Mouse (Mus musculus) lung, embryonic 15.5 days (tissue): ENCODE results near the gene Sik3. TPM values are rescaled to one million over a fixed set of nuclear protein-coding genes. Genes with fewer than 3 reads are reported as not detected.
A peak's percentile ranks its signal among the peaks of the same experiment; 100 is the strongest.
"Not testable (repeated sequence)": the region's sequence is repeated elsewhere in the genome, so short reads cannot be mapped to it uniquely, and the experiment has no call there.

Experiments
- ATAC-seq: fragments of 200-750 bp; cut with Nextera tagmentation; 2 replicates; pipeline ENCODE4 v1.8.0; 2017; ENCODE audit warnings: moderate number of reproducible peaks, borderline replicate concordance; ENCODE audit not compliant: low FRiP score, low TSS enrichment; ENCODE audit errors: extremely low read depth
- H3K27ac ChIP-seq: fragments of 300-500 bp; sonication (generic); 2 replicates; pipeline ENCODE4 v1.5.1; 2015; ENCODE audit warnings: moderate library complexity, mild to moderate bottlenecking, inconsistent platforms
- H3K27me3 ChIP-seq: fragments of 300-500 bp; sonication (generic); 2 replicates; pipeline ENCODE4 v1.6.1; 2015; ENCODE audit warnings: inconsistent platforms
- H3K36me3 ChIP-seq: fragments of 300-500 bp; sonication (generic); 2 replicates; pipeline ENCODE4 v1.6.1; 2015; ENCODE audit warnings: inconsistent platforms
- H3K4me1 ChIP-seq: fragments of 300-500 bp; sonication (generic); 2 replicates; pipeline ENCODE4 v1.6.1; 2015; ENCODE audit warnings: inconsistent platforms
- H3K4me2 ChIP-seq: fragments of 300-500 bp; sonication (generic); 2 replicates; pipeline ENCODE4 v1.6.1; 2015; ENCODE audit warnings: inconsistent platforms, mild to moderate bottlenecking, moderate library complexity
- H3K4me3 ChIP-seq: fragments of 300-500 bp; sonication (generic); 2 replicates; pipeline ENCODE4 v1.5.1; 2015; ENCODE audit warnings: mild to moderate bottlenecking, inconsistent platforms
- H3K9ac ChIP-seq: fragments of 300-500 bp; sonication (generic); 2 replicates; pipeline ENCODE4 v1.6.1; 2015; ENCODE audit warnings: inconsistent platforms
- H3K9me3 ChIP-seq: fragments of 300-500 bp; sonication (generic); 2 replicates; pipeline ENCODE4 v1.6.1; 2016; ENCODE audit warnings: inconsistent platforms
- WGBS: fragments of 180-500 bp; shearing (Covaris S2); methylation state at CpG from one replicate; pipeline ENCODE4 v1.1.7; 2015; 5-methylcytosine and 5-hydroxymethylcytosine counted together
- polyA plus RNA-seq: library from polyadenylated mRNA; unstranded; fragments of >200 nt; fragmentation: Nextera tagmentation; extraction: Ambion mirVana; gene quantifications from 2 replicates; pipeline ENCODE4 v1.2.1, GENCODE M21; 2015

Sik3 gene
- polyA plus RNA-seq, 1 experiment from 2014 or later = 12.8 TPM

DNA sequence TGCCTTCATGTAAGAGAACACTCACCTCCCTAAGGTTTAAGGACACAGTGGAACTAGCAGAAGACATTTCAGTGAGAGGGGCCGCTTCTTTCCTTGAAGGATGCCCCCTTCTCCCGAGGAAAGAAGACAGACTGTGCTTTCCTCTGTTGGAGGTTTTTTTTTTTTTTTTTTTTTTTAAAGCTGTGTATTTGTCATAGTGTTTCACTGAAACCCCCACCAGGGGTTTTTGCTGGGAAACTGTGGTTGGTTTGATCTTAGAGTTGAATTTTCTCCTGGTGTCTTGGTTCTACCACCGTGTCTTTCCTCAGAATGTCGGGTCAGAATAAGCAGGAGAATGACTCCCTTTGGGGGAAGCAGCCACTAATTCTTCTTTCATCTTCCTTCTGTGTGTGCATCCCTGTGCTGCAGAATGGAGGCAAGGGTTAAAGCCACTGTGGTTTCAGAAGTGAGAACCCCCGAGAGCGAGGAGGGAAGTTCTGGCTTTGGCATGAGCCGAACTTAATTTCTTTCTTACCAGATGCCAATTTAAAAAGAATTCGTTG lies 106.3 kb downstream of the Sik3 start:
- Histone ChIP-seq H3K4me3 (no peak overlapping the region), H3K4me1 (peaks cover 38% of the 10 kb centered on the region), H3K4me2 (no peak overlapping the region), H3K36me3 (no peaks in the 10 kb centered on the region), H3K9ac (no peak overlapping the region), H3K27me3 (no peaks in the 10 kb centered on the region), H3K9me3 (no peaks in the 10 kb centered on the region), H3K27ac (peak overlapping the region; percentile 69; the same call in 1 of the 2 replicates)
- no peak for ATAC-seq
- 87% methylated on average over 8 of the region's 8 CpGs for WGBS

DNA sequence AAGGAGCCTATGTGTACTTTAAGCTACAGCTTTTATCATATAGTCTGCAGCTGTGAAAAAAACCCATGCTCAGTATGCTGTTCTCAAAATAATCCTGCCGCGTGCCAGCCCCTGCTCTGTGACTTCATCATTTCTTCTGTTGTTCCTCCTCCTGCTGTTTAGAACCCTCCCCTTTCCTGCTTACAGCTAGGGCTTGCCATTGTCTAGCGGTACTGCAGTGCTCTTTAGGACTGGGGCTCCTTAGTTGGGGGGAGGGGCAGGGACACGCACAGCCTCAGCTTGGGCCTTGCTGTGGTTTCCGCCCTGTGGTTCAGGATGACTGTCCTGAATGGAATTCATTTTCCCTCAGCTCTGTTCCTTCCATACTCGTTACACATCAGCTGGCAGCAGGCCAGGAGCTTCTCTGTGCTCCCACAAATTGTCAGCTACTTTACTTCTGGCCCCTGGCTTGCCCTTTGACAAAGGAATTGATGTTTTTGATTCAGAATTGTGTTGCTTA lies 107.4 kb downstream of the Sik3 start:
- peaks cover 38% of the 10 kb centered on the region for H3K4me1 ChIP-seq
- H3K27me3 ChIP-seq = no peaks in the 10 kb centered on the region
- peak overlapping the region; percentile 69 for H3K27ac ChIP-seq
- no peaks in the 10 kb centered on the region for H3K36me3 ChIP-seq
- peak; percentile 94 for ATAC-seq
- WGBS = 10% methylated on average over 6 of the region's 6 CpGs
- no peak overlapping the region for H3K9ac ChIP-seq
- no peaks in the 10 kb centered on the region for H3K9me3 ChIP-seq
- H3K4me3 ChIP-seq = no peak overlapping the region
- H3K4me2 ChIP-seq = no peak overlapping the region

DNA sequence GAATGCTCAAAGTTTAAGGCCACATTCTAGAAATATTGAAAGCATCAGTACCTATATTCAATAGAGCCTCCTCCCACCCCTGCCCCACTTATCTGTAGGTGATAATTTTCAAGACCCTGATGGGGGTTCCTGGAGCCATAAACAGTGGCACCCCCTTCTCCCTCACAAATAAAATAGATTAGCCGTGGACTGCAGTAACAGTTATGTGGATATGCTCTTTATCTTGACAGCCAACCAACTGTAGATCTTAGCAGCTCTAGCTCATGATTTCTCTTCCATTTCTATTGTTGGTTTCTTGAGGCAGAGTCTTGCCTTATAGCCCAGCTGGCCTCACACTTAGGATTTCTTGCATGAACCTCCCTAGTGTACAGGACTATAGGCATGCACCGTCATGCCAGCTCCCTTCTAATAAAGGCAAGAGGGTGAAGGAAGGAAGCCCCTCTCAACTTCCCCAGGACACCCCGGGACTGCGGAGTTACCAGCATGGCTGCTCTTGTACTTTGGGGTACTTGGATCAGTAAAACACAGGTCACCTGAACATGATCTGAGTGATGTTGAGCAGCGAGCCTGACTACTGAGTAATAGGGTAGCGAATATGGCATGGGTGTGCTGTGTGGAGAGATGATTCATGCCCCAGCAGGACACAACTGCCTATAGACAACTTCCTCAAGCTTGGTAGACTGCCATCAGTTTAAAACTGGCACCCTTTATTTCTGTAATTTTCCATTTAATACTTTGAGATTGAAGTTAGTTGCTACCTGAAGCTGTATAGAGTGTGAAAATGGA lies 108.0 kb downstream of the Sik3 start:
- peaks cover 34% of the 10 kb centered on the region for H3K4me1 ChIP-seq
- H3K27me3 ChIP-seq = no peaks in the 10 kb centered on the region
- no peak for ATAC-seq
- H3K9ac ChIP-seq = no peak overlapping the region
- no peak overlapping the region for H3K4me3 ChIP-seq
- H3K36me3 ChIP-seq = no peaks in the 10 kb centered on the region
- no peak overlapping the region for H3K4me2 ChIP-seq
- no peaks in the 10 kb centered on the region for H3K9me3 ChIP-seq
- peak overlapping the region; percentile 71 for H3K27ac ChIP-seq
- WGBS = 72% methylated on average over 6 of the region's 6 CpGs

DNA sequence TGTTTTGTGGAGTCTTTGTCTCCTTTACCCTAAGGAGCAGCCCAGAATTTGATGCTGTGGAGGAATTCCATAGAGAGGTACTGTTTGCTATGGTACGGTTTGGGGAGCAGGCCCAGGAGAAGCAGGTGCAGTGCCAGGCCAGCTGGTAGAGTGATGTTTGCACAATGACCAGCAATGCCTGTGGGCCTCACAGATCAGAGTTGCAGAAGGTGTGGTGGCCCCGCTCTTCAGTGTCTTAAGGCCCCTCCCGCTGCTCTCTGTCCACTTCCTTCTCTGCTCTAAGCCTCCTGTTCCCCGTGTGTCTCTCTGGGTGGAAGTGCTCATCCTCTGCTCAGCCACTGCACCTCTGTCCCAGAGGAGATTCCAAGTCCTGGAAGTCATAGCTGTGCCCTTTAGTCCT lies 108.9 kb downstream of the Sik3 start:
- Histone ChIP-seq H3K36me3 (no peaks in the 10 kb centered on the region), H3K27me3 (no peaks in the 10 kb centered on the region), H3K4me3 (no peak overlapping the region), H3K27ac (peak overlapping the region; percentile 71; the same call in 1 of the 2 replicates), H3K9me3 (no peaks in the 10 kb centered on the region), H3K9ac (no peak overlapping the region), H3K4me1 (peaks cover 33% of the 10 kb centered on the region), H3K4me2 (no peak overlapping the region)
- 46% methylated on average over 4 of the region's 4 CpGs for WGBS
- ATAC-seq = no peak

DNA sequence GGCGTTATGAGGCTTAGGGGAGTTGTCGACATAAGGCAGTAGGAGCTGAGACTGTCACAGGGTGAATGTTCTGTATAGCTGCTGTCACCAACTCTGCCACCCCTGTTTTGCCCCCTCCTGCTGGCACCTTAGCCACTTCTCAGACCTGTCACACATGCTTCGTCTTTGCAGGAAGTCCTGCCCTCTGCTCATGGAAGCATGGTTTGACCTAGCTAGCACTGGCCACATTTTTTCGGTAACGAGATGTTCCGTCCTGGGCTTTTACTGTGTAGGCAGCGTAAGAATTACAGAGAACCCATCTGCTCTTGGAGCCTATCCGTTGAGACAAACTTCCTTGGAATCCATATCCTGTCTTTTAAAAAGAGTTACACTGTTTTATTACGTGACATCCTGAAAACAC lies 110.1 kb downstream of the Sik3 start:
- peak overlapping the region; percentile 71 for H3K27ac ChIP-seq
- H3K4me2 ChIP-seq = no peak overlapping the region
- 62% methylated on average over 9 of the region's 9 CpGs for WGBS
- H3K27me3 ChIP-seq = no peaks in the 10 kb centered on the region
- H3K9me3 ChIP-seq = no peaks in the 10 kb centered on the region
- no peak for ATAC-seq
- no peak overlapping the region for H3K4me3 ChIP-seq
- no peaks in the 10 kb centered on the region for H3K36me3 ChIP-seq
- peaks cover 41% of the 10 kb centered on the region for H3K4me1 ChIP-seq
- no peak overlapping the region for H3K9ac ChIP-seq

DNA sequence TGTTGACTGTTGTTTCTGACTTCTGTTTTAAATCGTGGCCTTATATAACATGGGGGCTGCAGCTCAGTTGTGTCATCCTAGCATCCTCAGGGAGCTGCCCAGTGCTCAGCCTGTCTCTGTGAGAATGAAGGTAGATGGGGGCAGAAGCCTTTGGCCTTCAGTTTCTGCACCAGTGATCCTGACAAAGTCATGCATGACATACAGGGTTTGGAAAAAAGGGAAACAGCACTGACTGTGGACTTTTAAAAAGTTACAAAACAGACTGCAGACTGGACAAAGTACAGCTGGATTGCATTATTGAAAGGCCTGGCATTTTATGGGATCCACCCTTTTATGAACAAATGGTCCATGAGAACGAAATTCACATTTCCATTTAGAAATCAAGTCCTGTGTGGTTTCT lies 113.7 kb downstream of the Sik3 start:
- H3K9me3 ChIP-seq = no peaks in the 10 kb centered on the region
- 78% methylated on average over 2 of the region's 2 CpGs for WGBS

DNA sequence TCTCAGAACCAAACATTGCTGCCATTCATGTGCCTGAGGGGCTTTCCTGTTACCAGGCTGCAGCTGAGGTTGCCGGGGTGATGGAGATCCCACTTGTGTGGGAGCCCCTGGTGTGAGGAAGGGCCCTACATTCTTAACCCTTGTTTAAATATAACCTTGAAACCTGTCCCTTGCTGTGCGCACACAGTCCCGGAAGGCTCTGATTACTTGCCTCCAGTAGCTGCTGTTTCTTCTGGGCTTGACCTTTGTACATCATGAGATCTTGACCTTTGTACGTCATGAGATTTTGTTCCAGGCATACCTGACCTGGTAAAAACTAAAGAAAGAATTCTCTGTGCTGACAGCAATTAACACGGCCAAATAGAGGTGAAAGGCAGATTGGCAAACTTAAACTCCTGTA lies 114.7 kb downstream of the Sik3 start:
- Histone ChIP-seq H3K27ac (no peak overlapping the region), H3K9me3 (no peaks in the 10 kb centered on the region), H3K36me3 (no peaks in the 10 kb centered on the region), H3K27me3 (no peaks in the 10 kb centered on the region), H3K9ac (no peak overlapping the region), H3K4me2 (no peak overlapping the region), H3K4me1 (0 out of 2 replicates have a peak, but pooled peaks cover 13% of the 10 kb centered on the region), H3K4me3 (no peak overlapping the region)
- 53% methylated on average over 5 of the region's 5 CpGs for WGBS
- ATAC-seq = no peak

More for the DNA sequence above, 113.7 kb downstream of the Sik3 start:
- Histone ChIP-seq H3K36me3 (no peaks in the 10 kb centered on the region), H3K27me3 (no peaks in the 10 kb centered on the region), H3K27ac (no peak overlapping the region), H3K4me2 (no peak overlapping the region), H3K4me3 (no peak overlapping the region), H3K4me1 (peaks cover 20% of the 10 kb centered on the region), H3K9ac (no peak overlapping the region)
- ATAC-seq = no peak

DNA sequence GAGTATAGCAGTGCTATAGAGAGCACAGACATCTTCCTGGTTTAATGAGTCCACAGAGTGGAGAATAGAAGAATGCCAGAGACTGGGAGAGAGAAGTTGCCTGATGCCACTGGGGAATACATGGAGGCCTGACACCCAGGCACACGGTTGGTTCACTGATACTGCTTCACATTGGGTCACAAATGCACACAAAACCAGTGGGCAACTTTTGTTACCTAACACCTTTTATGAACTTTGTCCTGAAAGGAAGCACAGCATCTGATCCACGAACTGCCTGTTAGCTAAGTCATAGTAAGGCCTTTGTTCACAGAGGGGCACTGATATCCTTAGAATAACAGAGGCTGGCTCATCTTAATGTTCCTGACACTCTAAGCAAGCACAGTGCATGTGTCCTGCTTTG lies 116.6 kb downstream of the Sik3 start:
- Histone ChIP-seq H3K27me3 (no peaks in the 10 kb centered on the region), H3K36me3 (no peaks in the 10 kb centered on the region), H3K4me1 (0 out of 2 replicates have a peak, but pooled peaks cover 13% of the 10 kb centered on the region), H3K9me3 (no peaks in the 10 kb centered on the region), H3K4me2 (no peak overlapping the region), H3K27ac (no peak overlapping the region), H3K9ac (no peak overlapping the region), H3K4me3 (no peak overlapping the region)
- no peak for ATAC-seq
- 61% methylated on average over 2 of the region's 2 CpGs for WGBS

DNA sequence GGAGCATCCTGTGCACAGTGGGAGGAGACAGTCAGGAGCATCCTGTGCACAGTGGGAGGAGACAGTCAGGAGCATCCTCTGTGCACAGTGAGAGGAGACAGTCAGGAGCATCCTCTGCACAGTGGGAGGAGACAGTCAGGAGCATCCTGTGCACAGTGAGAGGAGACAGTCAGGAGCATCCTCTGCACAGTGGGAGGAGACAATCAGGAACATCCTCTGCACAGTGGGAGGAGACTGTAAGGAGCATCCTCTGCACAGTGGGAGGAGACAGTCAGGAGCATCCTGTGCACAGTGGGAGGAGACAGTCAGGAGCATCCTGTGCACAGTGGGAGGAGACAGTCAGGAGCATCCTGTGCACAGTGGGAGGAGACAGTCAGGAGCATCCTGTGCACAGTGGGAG lies 120.2 kb downstream of the Sik3 start:
- H3K4me3 ChIP-seq, H3K9ac ChIP-seq, H3K9me3 ChIP-seq, H3K27me3 ChIP-seq, H3K27ac ChIP-seq, H3K4me1 ChIP-seq, ATAC-seq, H3K4me2 ChIP-seq, H3K36me3 ChIP-seq: not testable (repeated sequence)

DNA sequence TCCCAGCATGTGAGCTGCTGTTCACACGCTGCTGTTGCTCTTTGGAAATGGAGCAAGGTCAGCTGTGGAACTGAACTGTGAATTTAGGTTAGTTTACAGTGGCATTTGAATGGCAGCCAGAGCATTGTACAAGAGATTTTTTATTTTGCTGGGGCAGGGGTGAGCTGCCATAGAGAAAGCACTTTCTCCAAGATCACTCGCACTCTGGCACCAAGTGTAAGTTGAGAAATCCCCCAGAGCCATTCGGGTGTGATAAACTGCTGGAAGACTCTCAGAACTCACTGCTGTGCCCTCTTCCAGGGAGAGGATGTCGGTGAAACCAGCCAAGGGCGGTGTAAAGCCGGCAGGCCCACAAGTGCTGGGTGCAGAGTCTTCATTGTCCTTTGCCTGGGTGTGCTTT lies 126.2 kb downstream of the Sik3 start:
- Histone ChIP-seq H3K4me3 (no peak overlapping the region), H3K9ac (no peak overlapping the region), H3K4me1 (peaks cover 18% of the 10 kb centered on the region), H3K36me3 (no peaks in the 10 kb centered on the region), H3K27me3 (no peaks in the 10 kb centered on the region), H3K27ac (no peak overlapping the region), H3K9me3 (no peaks in the 10 kb centered on the region), H3K4me2 (no peak overlapping the region)
- 64% methylated on average over 6 of the region's 6 CpGs for WGBS
- ATAC-seq = no peak

DNA sequence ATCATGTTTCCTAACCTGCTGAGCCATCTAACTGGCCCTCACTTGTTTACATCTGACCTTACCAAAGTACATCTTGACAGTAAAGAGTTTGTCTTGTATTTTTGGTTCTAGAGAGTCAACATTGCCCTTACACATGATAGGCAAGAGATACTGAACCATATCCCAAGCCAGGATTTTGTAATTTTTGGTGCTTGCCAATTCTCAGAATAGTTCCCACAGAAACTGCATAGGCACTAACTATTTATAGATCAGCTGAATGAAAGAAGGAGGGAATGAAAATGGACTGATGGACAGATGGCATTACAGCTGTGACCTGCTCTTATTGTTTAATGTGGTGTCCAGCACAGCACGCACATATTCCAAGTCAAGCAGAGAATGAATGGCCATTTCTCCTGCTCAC lies 128.2 kb downstream of the Sik3 start:
- WGBS = 43% methylated on average over 1 of the region's 1 CpGs

DNA sequence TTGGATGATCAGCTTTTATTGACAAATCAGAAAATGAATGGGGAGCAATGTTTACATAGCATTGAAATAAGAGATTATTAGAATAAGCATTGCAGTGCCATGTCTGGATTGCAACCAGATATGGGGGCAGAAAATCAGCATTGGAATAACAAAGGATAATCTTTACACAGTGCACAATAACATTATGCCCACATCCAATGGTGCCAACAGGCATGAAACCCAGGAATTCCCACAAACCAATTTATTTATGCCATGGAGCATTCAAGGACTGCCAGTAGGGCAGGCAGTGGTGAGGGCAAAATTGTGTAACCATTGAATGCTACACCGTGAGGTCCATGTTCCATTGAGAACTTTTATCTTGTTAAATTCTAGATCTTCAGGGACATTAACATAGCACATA lies 129.4 kb downstream of the Sik3 start:
- H3K4me1 ChIP-seq = peaks cover 18% of the 10 kb centered on the region
- ATAC-seq = no peak
- H3K4me3 ChIP-seq = no peak overlapping the region
- H3K4me2 ChIP-seq = no peak overlapping the region
- no peaks in the 10 kb centered on the region for H3K27me3 ChIP-seq
- H3K9me3 ChIP-seq = no peaks in the 10 kb centered on the region
- no peaks in the 10 kb centered on the region for H3K36me3 ChIP-seq
- no peak overlapping the region for H3K9ac ChIP-seq
- no peak overlapping the region for H3K27ac ChIP-seq
- WGBS = 77% methylated on average over 1 of the region's 1 CpGs

More for the DNA sequence above, 128.2 kb downstream of the Sik3 start:
- H3K27ac ChIP-seq = no peak overlapping the region
- no peaks in the 10 kb centered on the region for H3K27me3 ChIP-seq
- H3K9ac ChIP-seq = no peak overlapping the region
- H3K36me3 ChIP-seq = no peaks in the 10 kb centered on the region
- ATAC-seq = no peak
- no peak overlapping the region for H3K4me3 ChIP-seq
- no peaks in the 10 kb centered on the region for H3K9me3 ChIP-seq
- H3K4me1 ChIP-seq = peaks cover 18% of the 10 kb centered on the region
- H3K4me2 ChIP-seq = no peak overlapping the region
